Mouse (Mus musculus): ENCODE results near the gene Dll4. TPM values are rescaled to one million over a fixed set of nuclear protein-coding genes. Genes with fewer than 3 reads are reported as not detected.

Gene Dll4
- total RNA-seq, 2 experiments from 2014 or later: 19.5 to 22.3 TPM

- intact Hi-C loops (cut with DNase I): no loop called here
These were observed 41.8 kb downstream of the Dll4 start for GRCm38 (mm10) chr2:119367346-119367745.

GRCm38 (mm10) chr2:119370116-119370515 lies 44.5 kb downstream of the Dll4 start:
- intact Hi-C loops (cut with DNase I): no loop called here
- DNase-seq: no peak

More at GRCm38 (mm10) chr2:119367346-119367745, 41.8 kb downstream of the Dll4 start:
- no peak for DNase-seq

- DNase-seq: no peak
- intact Hi-C loops (cut with DNase I): no loop called here
These were observed 51.7 kb downstream of the Dll4 start for GRCm38 (mm10) chr2:119377286-119377685.

GRCm38 (mm10) chr2:119377826-119378225 lies 52.2 kb downstream of the Dll4 start:
- DNase-seq: no peak
- intact Hi-C loops (cut with DNase I): no loop called here

- intact Hi-C loops (cut with DNase I): no loop called here
- no peak for DNase-seq
These were observed 53.9 kb downstream of the Dll4 start for GRCm38 (mm10) chr2:119379455-119379854.

Other genes starting within 250 kb of the Dll4 start
- gene Rad51, start 213.0 kb upstream of the Dll4 start, total RNA-seq (2021): 1 to 10 TPM; 2.2 to 3.7 TPM
- gene Rmdn3, start 168.8 kb upstream of the Dll4 start, total RNA-seq (2021): 10 to 100 TPM; 18.6 to 20.9 TPM
- gene Gchfr, start 158.0 kb upstream of the Dll4 start, total RNA-seq (2021): 1 to 10 TPM; 1.3 to 2.2 TPM
- gene Gm14137, start 151.3 kb upstream of the Dll4 start, total RNA-seq (2021): not detected
- gene Zfyve19, start 117.2 kb upstream of the Dll4 start, total RNA-seq (2021): 10 to 100 TPM; 15.7 TPM
- 10 to 100 TPM in 1 of 2 experiments, 1 to 10 TPM in 1; 9.3 to 10.0 TPM for gene Dnajc17, start 117.0 kb upstream of the Dll4 start, total RNA-seq (2021)
- not detected for gene Ppp1r14d, start 95.9 kb upstream of the Dll4 start, total RNA-seq (2021)
- under 1 TPM; 0.17 to 0.26 TPM for gene Spint1, start 88.4 kb upstream of the Dll4 start, total RNA-seq (2021)
- not detected for gene Rhov, start 54.5 kb upstream of the Dll4 start, total RNA-seq (2021)
- 10 to 100 TPM; 12.8 to 13.3 TPM for gene Vps18, start 37.0 kb upstream of the Dll4 start, total RNA-seq (2021)
- gene Chac1, start 25.4 kb downstream of the Dll4 start, total RNA-seq (2021): 10 to 100 TPM; 12.8 to 13.0 TPM
- 10 to 100 TPM; 11.8 TPM for gene Ino80, start 151.9 kb downstream of the Dll4 start, total RNA-seq (2021)
- gene Exd1, start 221.8 kb downstream of the Dll4 start, total RNA-seq (2021): under 1 TPM; 0.07 to 0.10 TPM
- gene Chp1, start 221.9 kb downstream of the Dll4 start, total RNA-seq (2021): 10 to 100 TPM; 90.3 to 91.6 TPM

All from heart, postnatal 14 days (tissue).